Mouse (Mus musculus): ENCODE measurements at regions not wholly inside any gene's neighbourhood (a gene's known extent, or its start where the extent isn't known, plus 50 kb on each side); places are given as distances from the start of the nearest gene placed in this dataset.

DNA sequence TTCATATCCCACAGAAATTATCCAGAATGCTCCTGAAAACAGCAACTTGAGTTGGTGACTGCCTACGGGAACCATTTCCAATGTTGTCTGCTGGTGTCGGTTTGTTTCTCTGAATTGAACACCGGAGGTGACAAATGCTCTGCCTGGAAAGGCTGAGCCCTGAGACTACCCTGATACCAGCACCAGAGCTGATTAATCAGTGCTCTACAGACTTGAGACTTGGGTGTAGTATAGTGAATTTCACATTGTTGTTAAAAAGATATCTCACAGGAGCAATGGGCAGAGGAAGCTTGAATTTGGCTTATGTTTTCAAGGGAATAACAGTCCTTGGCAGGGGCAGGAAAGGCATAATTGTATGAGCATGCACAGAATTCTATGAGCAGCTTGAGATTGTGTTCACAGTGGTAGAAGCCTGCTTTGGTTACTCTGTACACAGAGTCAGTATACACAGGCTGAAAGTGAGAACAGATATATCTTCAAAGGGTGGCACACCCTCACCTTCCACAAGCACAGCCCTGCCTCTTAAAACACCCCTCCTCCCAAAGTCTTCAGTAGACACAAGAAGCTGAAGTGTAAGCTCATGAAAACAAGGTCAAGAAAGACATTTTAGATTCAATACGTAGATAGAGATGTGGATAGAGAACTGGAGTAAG is 447.1 kb downstream of the Meis1 start:
- no peak for DNase-seq

DNA sequence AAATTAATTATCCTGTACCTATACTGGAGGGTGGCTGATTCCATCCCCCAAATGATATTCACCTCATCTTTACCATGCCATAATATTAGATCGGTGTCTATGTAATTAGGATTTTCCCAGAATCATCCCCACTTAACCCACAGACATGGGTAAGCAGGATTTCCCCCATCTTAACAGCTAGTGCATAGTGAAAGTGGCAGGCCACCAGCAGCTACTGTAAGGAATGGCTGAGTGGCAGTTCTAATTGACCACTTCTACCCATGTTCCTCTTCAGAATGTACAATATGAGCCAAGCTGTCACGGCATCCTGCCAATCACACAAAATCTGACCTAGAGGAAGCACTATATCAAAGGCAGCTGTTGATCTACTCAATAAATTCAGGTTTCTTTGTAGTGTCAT is 455.8 kb downstream of the Meis1 start:
- DNase-seq, result no peak

DNA sequence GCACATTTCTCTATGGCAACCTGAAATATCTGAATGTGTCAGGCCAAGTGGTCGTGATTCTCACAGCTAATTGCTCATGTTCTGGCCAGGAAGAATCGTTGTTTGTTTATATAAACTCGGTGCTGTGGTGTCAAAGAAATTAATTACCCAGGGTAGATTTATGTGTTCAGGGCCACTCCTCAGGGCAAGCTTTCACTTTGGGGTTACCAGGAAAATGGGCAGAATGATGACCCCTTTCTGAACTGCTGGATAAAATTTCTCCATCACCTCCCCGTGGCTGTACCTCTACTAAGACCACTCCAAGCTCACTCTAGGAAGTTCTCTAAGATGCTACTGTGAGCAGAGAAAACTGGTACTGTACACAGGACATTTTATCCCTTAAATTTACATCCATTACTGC is 460.1 kb downstream of the Meis1 start:
- no peak for DNase-seq

- no peak for DNase-seq
These were observed 483.3 kb downstream of the Meis1 start for GRCm38 (mm10) chr11:18535592-18535857.

GRCm38 (mm10) chr11:18534807-18535591 is 483.8 kb downstream of the Meis1 start:
- DNase-seq, result peak; percentile 0

GRCm38 (mm10) chr11:18531264-18532110 is 487.3 kb downstream of the Meis1 start:
- DNase-seq, result no peak

GRCm38 (mm10) chr11:18528568-18528967 is 490.2 kb downstream of the Meis1 start:
- no peak for DNase-seq

DNA sequence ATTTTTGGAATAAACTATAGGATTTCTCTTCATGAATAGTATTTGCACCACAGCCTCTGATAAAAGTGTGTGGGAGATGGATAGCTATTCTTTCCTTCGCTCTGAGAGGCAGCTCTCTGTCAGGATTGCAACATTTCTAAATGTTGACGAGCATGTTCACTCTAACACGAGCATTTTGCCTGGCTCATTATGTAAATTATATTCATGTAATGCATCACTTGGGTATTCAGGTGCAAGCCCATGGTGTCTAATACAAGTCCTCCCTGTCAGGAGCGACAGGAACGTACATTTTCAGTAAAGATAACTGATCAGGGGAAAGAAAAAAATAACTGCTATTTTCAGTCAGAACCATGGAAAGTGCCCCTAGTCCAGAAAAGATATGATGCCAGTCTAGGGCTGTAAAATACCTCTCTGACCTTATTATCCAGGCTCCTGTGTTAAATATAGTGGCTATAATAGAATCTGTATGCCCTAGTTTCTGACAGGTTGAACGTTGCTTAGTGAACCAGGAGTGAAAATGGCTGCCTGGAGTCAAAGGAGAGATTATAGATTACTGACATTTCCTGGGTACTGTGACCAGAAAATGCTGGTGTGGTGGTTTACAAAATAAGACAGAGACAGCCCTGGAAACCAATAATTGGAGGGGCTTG is 523.6 kb downstream of the Meis1 start:
- DNase-seq, result no peak

- no peak for DNase-seq
These were observed 524.8 kb downstream of the Meis1 start for GRCm38 (mm10) chr11:18493981-18494380.

DNA sequence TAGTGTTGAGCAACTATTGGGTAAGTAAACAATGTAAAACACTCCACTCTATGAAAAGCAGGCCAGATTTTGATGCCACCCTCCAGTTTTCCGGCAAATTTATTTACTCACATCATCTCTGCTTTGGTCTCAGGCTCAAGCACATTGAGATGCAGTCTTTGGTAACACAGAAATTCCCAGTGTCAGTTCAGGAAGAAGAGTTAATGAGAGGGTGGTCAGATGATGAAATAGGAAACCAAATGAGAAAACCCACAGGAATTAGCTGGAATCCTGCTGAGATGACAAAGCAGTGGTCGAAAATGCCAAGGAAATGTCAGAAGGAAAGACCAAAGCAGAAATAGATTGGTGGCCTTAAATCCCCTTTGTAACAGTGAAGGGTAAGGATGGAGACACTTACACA is 525.7 kb downstream of the Meis1 start:
- DNase-seq, result no peak

DNA sequence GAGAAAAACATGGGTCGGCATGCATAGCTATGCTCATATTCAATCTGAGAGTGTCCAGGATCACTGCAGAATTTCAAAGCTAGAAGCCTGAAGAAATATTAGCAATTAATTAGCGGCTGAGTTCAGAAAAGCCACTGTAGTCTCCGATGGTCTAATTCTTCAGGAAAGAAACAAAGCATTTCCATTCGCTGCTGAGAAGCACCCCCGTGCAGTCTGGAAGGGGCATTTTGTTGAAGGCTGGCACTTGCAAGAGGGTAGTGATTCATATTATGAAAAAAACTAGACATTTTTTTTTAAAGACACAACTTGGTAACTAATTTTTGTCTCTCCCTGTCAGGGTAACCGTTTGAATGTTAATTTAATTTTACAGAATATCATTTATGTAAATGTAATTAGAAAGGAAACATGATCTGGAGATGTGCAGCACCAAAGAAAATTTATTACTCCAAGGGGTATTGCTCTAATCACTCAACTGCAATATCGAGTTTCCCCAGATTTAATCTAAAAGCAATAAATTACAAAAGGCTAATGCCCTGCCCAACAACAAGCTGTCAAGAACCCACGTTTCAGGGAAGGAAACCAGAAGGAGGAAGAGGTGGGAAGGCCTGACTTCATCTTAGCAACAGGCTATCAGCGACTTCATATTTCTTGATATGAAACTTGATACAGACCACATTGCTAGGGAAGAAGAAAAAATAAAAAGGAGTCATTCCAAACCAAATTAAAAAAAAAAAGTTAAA is 529.1 kb downstream of the Meis1 start:
- DNase-seq, result no peak

DNA sequence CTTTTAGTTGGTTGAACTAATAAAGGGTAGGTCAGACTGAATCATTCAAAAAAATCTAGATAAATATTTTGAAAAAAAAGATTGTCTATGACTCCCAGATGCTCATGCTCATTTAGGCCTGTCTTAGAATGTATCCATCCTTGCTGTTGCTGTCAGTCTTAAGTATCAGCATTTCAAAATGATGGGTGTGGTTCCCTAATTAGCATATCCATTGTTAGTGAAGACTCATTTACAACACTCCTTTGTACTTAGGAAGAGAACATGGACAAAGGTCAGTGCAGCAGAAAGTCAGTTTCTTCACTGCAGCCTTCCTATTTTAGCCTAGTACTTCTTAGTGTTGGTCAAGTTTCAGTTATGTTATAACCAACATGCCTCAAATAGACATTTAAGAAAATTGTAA is 525.2 kb upstream of the Etaa1 start:
- no peak for DNase-seq

GRCm38 (mm10) chr11:18451271-18451670 is 497.6 kb upstream of the Etaa1 start:
- DNase-seq, result no peak

GRCm38 (mm10) chr11:18448879-18449278 is 495.2 kb upstream of the Etaa1 start:
- no peak for DNase-seq

DNA sequence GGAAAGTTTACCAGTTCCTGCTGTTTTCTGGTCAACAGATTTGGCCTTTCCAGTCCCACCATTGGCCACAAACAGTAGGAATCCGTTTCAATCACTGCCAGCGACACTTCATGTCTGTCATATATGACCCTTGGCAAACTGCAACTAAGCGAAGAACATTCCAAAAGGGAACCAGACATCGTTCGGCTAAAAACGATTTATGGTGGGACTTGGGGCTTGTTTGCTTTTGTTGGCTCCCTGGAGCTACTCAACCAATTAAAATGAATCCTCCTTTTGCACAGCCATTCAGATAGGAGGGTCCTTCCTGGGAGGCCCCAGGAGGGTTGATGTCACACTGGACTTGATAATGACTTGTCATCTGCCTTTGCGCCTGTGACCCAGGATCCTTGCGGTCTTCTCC is 490.9 kb upstream of the Etaa1 start:
- DNase-seq, result no peak

- no peak for DNase-seq
These were observed 490.4 kb upstream of the Etaa1 start for GRCm38 (mm10) chr11:18444101-18444500.

GRCm38 (mm10) chr11:18443156-18443555 is 489.5 kb upstream of the Etaa1 start:
- DNase-seq, result no peak

DNA sequence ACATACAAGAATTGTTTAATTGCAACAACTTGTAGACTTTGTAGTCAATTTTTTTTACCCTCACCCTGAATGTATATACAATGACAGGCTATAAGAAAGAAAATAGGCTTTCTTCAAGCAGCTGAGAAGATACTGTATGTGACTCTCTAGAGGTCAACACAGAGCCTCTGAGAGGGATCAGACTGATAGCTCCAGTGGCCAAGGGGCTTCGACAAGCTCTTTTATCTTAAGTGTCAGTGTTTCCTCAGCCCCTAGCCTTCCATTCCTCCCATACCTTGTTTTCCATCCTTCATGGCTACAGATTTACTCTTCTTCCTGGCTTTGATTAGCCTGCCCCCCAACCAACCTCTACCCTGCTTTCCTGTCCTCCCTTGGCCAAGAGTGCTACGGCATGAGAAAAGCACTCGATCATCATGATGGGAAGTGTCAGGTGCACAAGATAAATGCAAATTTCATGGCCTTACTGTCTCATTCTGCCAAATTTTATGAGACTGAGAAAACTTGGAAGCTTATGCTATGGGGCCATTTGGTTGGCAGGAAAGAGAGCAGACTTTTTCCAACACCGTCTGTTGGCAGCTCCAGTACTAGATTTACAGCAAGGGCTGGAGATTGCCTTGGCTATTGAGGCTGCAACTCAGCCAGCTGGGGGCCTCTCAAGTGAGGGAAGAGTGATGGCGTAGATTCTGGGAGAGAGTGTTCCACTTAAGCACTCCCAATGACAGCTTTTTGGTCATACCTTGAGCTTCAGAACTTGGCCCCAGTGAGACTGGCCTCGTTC is 484.3 kb upstream of the Etaa1 start:
- DNase-seq, result peak; percentile 25

- DNase-seq, result no peak
These were observed 467.4 kb upstream of the Etaa1 start for GRCm38 (mm10) chr11:18421076-18421475.

DNA sequence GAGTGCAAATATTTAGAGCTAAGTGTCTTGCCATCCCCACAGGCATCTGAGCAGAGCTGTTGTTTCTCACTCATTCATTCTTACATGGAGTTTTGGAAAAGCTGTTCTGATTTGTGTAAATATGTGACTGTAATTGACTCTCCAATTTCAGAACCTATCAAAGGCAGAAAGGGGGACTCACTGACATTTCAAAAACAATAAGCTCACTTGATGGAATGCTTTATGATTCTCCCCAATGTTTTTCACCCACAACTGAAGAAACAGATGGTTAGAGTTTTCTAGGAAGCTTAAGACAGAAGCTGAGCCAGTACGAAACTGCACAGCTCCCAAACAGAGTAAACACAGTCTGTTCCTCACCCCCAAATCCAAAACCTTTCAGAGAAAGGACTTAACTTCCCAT is 460.1 kb upstream of the Etaa1 start:
- DNase-seq, result no peak

GRCm38 (mm10) chr11:18408071-18408752 is 454.5 kb upstream of the Etaa1 start:
- no peak for DNase-seq

Data from cerebellum, adult 8-10 months (tissue).